Mouse (Mus musculus): ENCODE measurements around the gene Ccdc50. TPM values are rescaled to one million over a fixed set of nuclear protein-coding genes. Genes with fewer than 3 reads are reported as not detected.

Gene Ccdc50
- polyA plus RNA-seq, 1 experiment from 2014 or later = 64.5 TPM

GRCm38 (mm10) chr16:27390306-27390705 lies 1.6 kb downstream of the Ccdc50 start:
- no peaks in the 10 kb centered on the region for H3K9me3 ChIP-seq (ENCODE audit: control insufficient read depth, low read length)
- H3K4me2 ChIP-seq (replicated peaks) = peak overlapping the region; percentile 64
- no peaks in the 10 kb centered on the region for H3K27me3 ChIP-seq (ENCODE audit: control insufficient read depth, insufficient read depth, low read length)
- H3K27ac ChIP-seq = no peak overlapping the region
- ATAC-seq (ENCODE audit: low FRiP score) (no peak), DNase-seq (ENCODE audit: low spot score) (no peak)
- peak overlapping the region; percentile 99 for H3K9ac ChIP-seq
- H3K4me3 ChIP-seq (replicated peaks; ENCODE audit: low read length) = peak overlapping the region; percentile 97
- WGBS = 92% methylated on average over 4 of the region's 4 CpGs
- peaks cover 29% of the 10 kb centered on the region for H3K4me1 ChIP-seq (replicated peaks; ENCODE audit: control insufficient read depth, insufficient read depth, low read length)
- H3K36me3 ChIP-seq (replicated peaks; ENCODE audit: control insufficient read depth, insufficient read depth) = no peaks in the 10 kb centered on the region

GRCm38 (mm10) chr16:27391845-27392244 lies 3.2 kb downstream of the Ccdc50 start:
- no peak overlapping the region for H3K9ac ChIP-seq
- no peaks in the 10 kb centered on the region for H3K27me3 ChIP-seq (ENCODE audit: control insufficient read depth, insufficient read depth, low read length)
- WGBS = 87% methylated on average over 2 of the region's 2 CpGs
- no peak overlapping the region for H3K27ac ChIP-seq
- H3K4me3 ChIP-seq (replicated peaks; ENCODE audit: low read length) = no peak overlapping the region
- DNase-seq (ENCODE audit: low spot score) (no peak), ATAC-seq (ENCODE audit: low FRiP score) (no peak)
- 0 out of 2 replicates have a peak overlapping the region, but pooled peaks have one; percentile 64 for H3K4me2 ChIP-seq (replicated peaks)
- peaks cover 29% of the 10 kb centered on the region for H3K4me1 ChIP-seq (replicated peaks; ENCODE audit: control insufficient read depth, insufficient read depth, low read length)
- 0 out of 2 replicates have a peak, but pooled peaks cover 6% of the 10 kb centered on the region for H3K9me3 ChIP-seq (ENCODE audit: control insufficient read depth, low read length)
- H3K36me3 ChIP-seq (replicated peaks; ENCODE audit: control insufficient read depth, insufficient read depth) = no peaks in the 10 kb centered on the region

DNA sequence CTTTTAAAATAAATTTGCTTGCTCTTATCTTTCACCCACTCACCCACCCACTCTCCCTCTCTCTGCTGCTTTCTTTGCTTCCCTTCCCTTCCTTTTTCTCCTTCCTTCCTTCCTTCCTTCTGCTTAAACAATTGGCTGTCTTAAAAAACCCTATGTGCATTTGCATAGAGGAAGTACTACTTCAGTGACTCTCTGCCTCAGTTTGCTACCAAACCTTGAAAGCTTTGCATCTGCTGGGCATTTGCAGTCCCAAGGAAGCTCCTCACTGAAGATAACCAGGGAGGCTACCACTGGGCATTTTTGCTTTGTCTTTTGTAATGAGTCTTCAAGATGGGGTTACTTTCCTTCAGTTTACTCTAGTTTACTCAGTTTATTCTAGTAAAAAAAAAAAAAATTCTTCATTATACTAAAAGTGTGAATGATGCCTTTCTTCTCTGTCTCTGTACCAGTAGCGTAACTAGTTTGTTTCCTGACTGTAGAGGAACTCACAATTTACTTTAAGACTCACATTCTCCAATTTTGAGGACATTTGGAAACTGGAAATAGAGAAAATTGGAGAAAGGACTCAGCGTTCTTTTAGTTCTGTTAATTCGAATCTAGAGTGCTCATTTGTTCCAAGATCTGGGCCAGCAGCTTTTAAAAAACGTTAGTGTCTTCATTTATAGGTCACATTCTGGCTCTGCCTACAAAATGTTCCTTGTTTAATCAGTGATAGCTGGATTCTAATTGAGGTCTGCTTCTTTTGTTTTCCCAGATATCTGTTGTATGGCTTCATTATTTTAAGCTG lies 6.8 kb downstream of the Ccdc50 start:
- DNase-seq (ENCODE audit: low spot score) = no peak
- Histone ChIP-seq H3K9ac (no peak overlapping the region), H3K27me3 (ENCODE audit: control insufficient read depth, insufficient read depth, low read length) (no peaks in the 10 kb centered on the region), H3K9me3 (ENCODE audit: control insufficient read depth, low read length) (0 out of 2 replicates have a peak, but pooled peaks cover 6% of the 10 kb centered on the region), H3K4me2 (replicated peaks) (no peak overlapping the region), H3K4me1 (replicated peaks; ENCODE audit: control insufficient read depth, insufficient read depth, low read length) (peaks cover 16% of the 10 kb centered on the region), H3K36me3 (replicated peaks; ENCODE audit: control insufficient read depth, insufficient read depth) (no peaks in the 10 kb centered on the region), H3K27ac (no peak overlapping the region), H3K4me3 (replicated peaks; ENCODE audit: low read length) (no peak overlapping the region)
- 90% methylated on average over 4 of the region's 4 CpGs for WGBS
- ATAC-seq (ENCODE audit: low FRiP score) = no peak

- peaks cover 1% of the 10 kb centered on the region for H3K4me1 ChIP-seq (replicated peaks; ENCODE audit: control insufficient read depth, insufficient read depth, low read length)
- no peaks in the 10 kb centered on the region for H3K36me3 ChIP-seq (replicated peaks; ENCODE audit: control insufficient read depth, insufficient read depth)
- no peak for ATAC-seq (ENCODE audit: low FRiP score)
- no peak overlapping the region for H3K27ac ChIP-seq
- 95% methylated on average over 1 of the region's 1 CpGs for whole genome bisulfite sequencing
- H3K9me3 ChIP-seq (ENCODE audit: control insufficient read depth, low read length) = 0 out of 2 replicates have a peak, but pooled peaks cover 6% of the 10 kb centered on the region
- no peak for DNase-seq (ENCODE audit: low spot score)
- H3K4me2 ChIP-seq (replicated peaks) = no peak overlapping the region
- no peak overlapping the region for H3K9ac ChIP-seq
- no peak overlapping the region for H3K4me3 ChIP-seq (replicated peaks; ENCODE audit: low read length)
- no peaks in the 10 kb centered on the region for H3K27me3 ChIP-seq (ENCODE audit: control insufficient read depth, insufficient read depth, low read length)
These were observed 8.3 kb downstream of the Ccdc50 start for GRCm38 (mm10) chr16:27396951-27397350.

DNA sequence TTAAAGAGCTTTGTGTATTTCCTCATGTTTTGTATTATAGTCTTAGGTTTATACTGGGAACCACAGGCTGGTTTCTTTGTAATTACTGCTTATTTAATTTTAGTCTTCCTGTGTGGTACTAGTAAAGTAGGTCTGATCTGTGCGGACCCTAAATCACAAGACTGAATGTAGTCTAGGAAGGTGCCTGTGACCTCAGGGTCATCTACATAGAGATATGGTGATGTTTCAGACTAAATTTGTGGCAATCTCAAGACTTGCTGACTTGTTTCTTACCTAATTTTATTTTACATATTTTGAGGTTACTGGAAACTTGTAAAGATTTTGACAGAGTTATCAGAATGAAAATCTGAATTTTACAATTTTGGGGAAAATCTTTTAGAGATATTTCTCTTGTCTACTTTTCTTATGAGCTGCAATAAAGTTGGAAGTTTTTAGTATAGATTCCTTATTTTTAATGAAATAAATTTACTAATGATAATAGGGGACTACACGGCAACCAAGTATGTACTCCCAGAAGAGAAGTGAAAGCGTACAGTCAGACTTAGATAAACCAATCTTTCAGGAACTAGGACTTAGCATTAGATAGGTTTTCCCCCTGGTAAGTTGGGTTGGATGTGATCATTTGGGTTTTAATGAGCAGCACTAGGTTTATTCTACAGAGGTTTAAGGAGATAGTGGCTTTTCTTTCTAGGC lies 10.5 kb downstream of the Ccdc50 start:
- ATAC-seq (ENCODE audit: low FRiP score) (no peak), DNase-seq (ENCODE audit: low spot score) (no peak)
- no peaks in the 10 kb centered on the region for H3K4me1 ChIP-seq (replicated peaks; ENCODE audit: control insufficient read depth, insufficient read depth, low read length)
- WGBS = 90% methylated on average over 3 of the region's 3 CpGs
- H3K9me3 ChIP-seq (ENCODE audit: control insufficient read depth, low read length) = 0 out of 2 replicates have a peak, but pooled peaks cover 6% of the 10 kb centered on the region
- H3K36me3 ChIP-seq (replicated peaks; ENCODE audit: control insufficient read depth, insufficient read depth) = no peaks in the 10 kb centered on the region
- no peak overlapping the region for H3K9ac ChIP-seq
- no peak overlapping the region for H3K4me3 ChIP-seq (replicated peaks; ENCODE audit: low read length)
- no peaks in the 10 kb centered on the region for H3K27me3 ChIP-seq (ENCODE audit: control insufficient read depth, insufficient read depth, low read length)
- no peak overlapping the region for H3K4me2 ChIP-seq (replicated peaks)
- no peak overlapping the region for H3K27ac ChIP-seq

GRCm38 (mm10) chr16:27399719-27400253 lies 11.1 kb downstream of the Ccdc50 start:
- ATAC-seq (ENCODE audit: low FRiP score) = no peak
- no peak overlapping the region for H3K4me3 ChIP-seq (replicated peaks; ENCODE audit: low read length)
- H3K4me1 ChIP-seq (replicated peaks; ENCODE audit: control insufficient read depth, insufficient read depth, low read length) = no peaks in the 10 kb centered on the region
- no peaks in the 10 kb centered on the region for H3K27me3 ChIP-seq (ENCODE audit: control insufficient read depth, insufficient read depth, low read length)
- no peak overlapping the region for H3K27ac ChIP-seq
- no peak overlapping the region for H3K9ac ChIP-seq
- DNase-seq (ENCODE audit: low spot score) = no peak
- no peak overlapping the region for H3K4me2 ChIP-seq (replicated peaks)
- WGBS = 89% methylated on average over 6 of the region's 6 CpGs
- no peaks in the 10 kb centered on the region for H3K36me3 ChIP-seq (replicated peaks; ENCODE audit: control insufficient read depth, insufficient read depth)
- H3K9me3 ChIP-seq (ENCODE audit: control insufficient read depth, low read length) = 0 out of 2 replicates have a peak, but pooled peaks cover 6% of the 10 kb centered on the region

- Histone ChIP-seq H3K27me3 (ENCODE audit: control insufficient read depth, insufficient read depth, low read length) (no peaks in the 10 kb centered on the region), H3K36me3 (replicated peaks; ENCODE audit: control insufficient read depth, insufficient read depth) (peaks cover 10% of the 10 kb centered on the region), H3K4me3 (replicated peaks; ENCODE audit: low read length) (no peak overlapping the region), H3K4me2 (replicated peaks) (no peak overlapping the region), H3K9me3 (ENCODE audit: control insufficient read depth, low read length) (no peaks in the 10 kb centered on the region), H3K4me1 (replicated peaks; ENCODE audit: control insufficient read depth, insufficient read depth, low read length) (no peaks in the 10 kb centered on the region), H3K9ac (no peak overlapping the region), H3K27ac (no peak overlapping the region)
- DNase-seq (ENCODE audit: low spot score) (no peak), ATAC-seq (ENCODE audit: low FRiP score) (no peak)
- WGBS = 94% methylated on average over 2 of the region's 2 CpGs
These were observed 12.9 kb downstream of the Ccdc50 start for GRCm38 (mm10) chr16:27401579-27401978.

- no peak overlapping the region for H3K9ac ChIP-seq
- no peak for ATAC-seq (ENCODE audit: low FRiP score)
- DNase-seq (ENCODE audit: low spot score) = no peak
- H3K27ac ChIP-seq = no peak overlapping the region
- H3K36me3 ChIP-seq (replicated peaks; ENCODE audit: control insufficient read depth, insufficient read depth) = peaks cover 29% of the 10 kb centered on the region
- no peaks in the 10 kb centered on the region for H3K4me1 ChIP-seq (replicated peaks; ENCODE audit: control insufficient read depth, insufficient read depth, low read length)
- H3K4me2 ChIP-seq (replicated peaks) = no peak overlapping the region
- H3K9me3 ChIP-seq (ENCODE audit: control insufficient read depth, low read length) = no peaks in the 10 kb centered on the region
- H3K27me3 ChIP-seq (ENCODE audit: control insufficient read depth, insufficient read depth, low read length) = no peaks in the 10 kb centered on the region
- H3K4me3 ChIP-seq (replicated peaks; ENCODE audit: low read length) = no peak overlapping the region
These were observed 15.4 kb downstream of the Ccdc50 start for GRCm38 (mm10) chr16:27404107-27404506.

GRCm38 (mm10) chr16:27416937-27417584 lies 28.4 kb downstream of the Ccdc50 start:
- no peak overlapping the region for H3K4me3 ChIP-seq (replicated peaks; ENCODE audit: low read length)
- no peaks in the 10 kb centered on the region for H3K4me1 ChIP-seq (replicated peaks; ENCODE audit: control insufficient read depth, insufficient read depth, low read length)
- no peak for DNase-seq (ENCODE audit: low spot score)
- peaks cover 71% of the 10 kb centered on the region for H3K36me3 ChIP-seq (replicated peaks; ENCODE audit: control insufficient read depth, insufficient read depth)
- H3K9me3 ChIP-seq (ENCODE audit: control insufficient read depth, low read length) = peaks cover 3% of the 10 kb centered on the region; the same call in 1 of the 2 replicates
- no peak overlapping the region for H3K9ac ChIP-seq
- no peak for ATAC-seq (ENCODE audit: low FRiP score)
- 96% methylated on average over 6 of the region's 6 CpGs for WGBS
- no peak overlapping the region for H3K27ac ChIP-seq
- no peak overlapping the region for H3K4me2 ChIP-seq (replicated peaks)
- H3K27me3 ChIP-seq (ENCODE audit: control insufficient read depth, insufficient read depth, low read length) = no peaks in the 10 kb centered on the region

Data from hindbrain, embryonic 14.5 days (tissue).